Mouse (Mus musculus): Measurements from ENCODE around the gene Olfr1336.
A peak's percentile ranks its signal among the peaks of the same experiment; 100 is the strongest.

GRCm38 (mm10) chr7:6429381-6429780, 26.6 kb upstream of the Olfr1336 start:
- TF ChIP-seq CTCF (IDR thresholded peaks at IDR 0.05; ENCODE audit: low read depth) (peak; percentile 35), EP300 (IDR thresholded peaks at IDR 0.05; ENCODE audit: low read depth) (no peak)

Measured in liver, embryonic 14.5 days (tissue).